Mouse (Mus musculus) small intestine, adult 2 months (tissue): ENCODE results near the gene Dppa5a.
"Not testable (repeated sequence)": the region's sequence is repeated elsewhere in the genome, so short reads cannot be mapped to it uniquely, and the experiment has no call there.

ENCODE experiments used
- CTCF ChIP-seq: fragments of 200-500 bp; IDR thresholded peaks from 2 replicates; pipeline ENCODE4 v1.5.1; 2012; ENCODE audit warnings: low read depth, mild to moderate bottlenecking, control low read depth, inconsistent platforms, low read length, moderate library complexity, mixed read lengths; ENCODE audit not compliant: insufficient replicate concordance, insufficient read length; ENCODE audit errors: extremely low read depth
- POLR2A ChIP-seq: fragments of 200-500 bp; IDR thresholded peaks from 2 replicates; pipeline ENCODE4 v1.6.1; 2012; ENCODE audit warnings: low read depth, mild to moderate bottlenecking, control low read depth, inconsistent platforms, low read length, moderate library complexity

GRCm38 (mm10) chr9:78340324-78340723 lies 27.7 kb downstream of the Dppa5a start:
- not testable (repeated sequence) for TF ChIP-seq POLR2A
- TF ChIP-seq CTCF: peak; percentile 71; the same call in 1 of the 2 replicates
